Mouse (Mus musculus): ENCODE data around the gene Fam83c.

- TF ChIP-seq POLR2A (IDR thresholded peaks at IDR 0.05; ENCODE audit: low read depth, low read length) = no peak
- TF ChIP-seq CTCF (IDR thresholded peaks at IDR 0.05; ENCODE audit: extremely low read depth, insufficient read length, insufficient replicate concordance, low read depth, low read length) = no peak
Measured at GRCm38 (mm10) chr2:155819392-155819448, 15.4 kb downstream of the Fam83c start, which contains the start of gene BC029722.
